Mouse (Mus musculus): ENCODE measurements around the gene Hspb7.

Gene Hspb7

GRCm38 (mm10) chr4:141420192-141420829 is at the start of gene Hspb7:
TSS of gene Hspb7 (plus strand) at chr4:141420779.
- DNase-seq, result no peak

GRCm38 (mm10) chr4:141372426-141372825 is 48.2 kb upstream of the Hspb7 start:
- no peak for DNase-seq

GRCm38 (mm10) chr4:141379674-141380073 is 40.9 kb upstream of the Hspb7 start:
- no peak for DNase-seq

GRCm38 (mm10) chr4:141382406-141382805 is 38.2 kb upstream of the Hspb7 start:
- DNase-seq, result peak; percentile 49

GRCm38 (mm10) chr4:141385275-141385674 is 35.3 kb upstream of the Hspb7 start:
- DNase-seq, result no peak

GRCm38 (mm10) chr4:141386150-141386549 is 34.4 kb upstream of the Hspb7 start:
- DNase-seq, result no peak

- DNase-seq, result peak; percentile 84
Observed at GRCm38 (mm10) chr4:141387093-141387784, 33.3 kb upstream of the Hspb7 start.

GRCm38 (mm10) chr4:141387933-141388332 is 32.6 kb upstream of the Hspb7 start:
- DNase-seq, result no peak

GRCm38 (mm10) chr4:141389366-141390150 is 31.0 kb upstream of the Hspb7 start:
- DNase-seq, result no peak

- no peak for DNase-seq
Observed at GRCm38 (mm10) chr4:141391293-141391692, 29.3 kb upstream of the Hspb7 start.

- DNase-seq, result no peak
Observed at GRCm38 (mm10) chr4:141394751-141395150, 25.8 kb upstream of the Hspb7 start.

- DNase-seq, result no peak
Observed at GRCm38 (mm10) chr4:141397861-141398260, 22.7 kb upstream of the Hspb7 start.

- DNase-seq, result no peak
Observed at GRCm38 (mm10) chr4:141398545-141398944, 22.0 kb upstream of the Hspb7 start, which contains the start of gene Clcnka. TSS of gene Clcnka (minus strand) at chr4:141398724.

- no peak for DNase-seq
Observed at GRCm38 (mm10) chr4:141400171-141400570, 20.4 kb upstream of the Hspb7 start.

GRCm38 (mm10) chr4:141404518-141405313 is 15.9 kb upstream of the Hspb7 start:
- peak; percentile 93 for DNase-seq

- no peak for DNase-seq
Observed at GRCm38 (mm10) chr4:141405314-141405622, 15.3 kb upstream of the Hspb7 start.

- no peak for DNase-seq
Observed at GRCm38 (mm10) chr4:141406516-141407299, 13.9 kb upstream of the Hspb7 start.

- no peak for DNase-seq
Observed at GRCm38 (mm10) chr4:141408577-141408976, 12.0 kb upstream of the Hspb7 start.

GRCm38 (mm10) chr4:141411430-141411992 is 9.1 kb upstream of the Hspb7 start:
- no peak for DNase-seq

GRCm38 (mm10) chr4:141415924-141416323 is 4.7 kb upstream of the Hspb7 start, which contains the start of gene Clcnkb:
TSS of gene Clcnkb (minus strand) at chr4:141416014.
- DNase-seq, result no peak

- DNase-seq, result no peak
Observed at GRCm38 (mm10) chr4:141419398-141420191, 984 bp upstream of the Hspb7 start.
